Mouse (Mus musculus): ENCODE results near the gene Ccdc33. TPM values are rescaled to one million over a fixed set of nuclear protein-coding genes. Genes with fewer than 3 reads are reported as not detected.

Gene Ccdc33
- polyA plus RNA-seq, 1 experiment: 7.8 TPM

DNA sequence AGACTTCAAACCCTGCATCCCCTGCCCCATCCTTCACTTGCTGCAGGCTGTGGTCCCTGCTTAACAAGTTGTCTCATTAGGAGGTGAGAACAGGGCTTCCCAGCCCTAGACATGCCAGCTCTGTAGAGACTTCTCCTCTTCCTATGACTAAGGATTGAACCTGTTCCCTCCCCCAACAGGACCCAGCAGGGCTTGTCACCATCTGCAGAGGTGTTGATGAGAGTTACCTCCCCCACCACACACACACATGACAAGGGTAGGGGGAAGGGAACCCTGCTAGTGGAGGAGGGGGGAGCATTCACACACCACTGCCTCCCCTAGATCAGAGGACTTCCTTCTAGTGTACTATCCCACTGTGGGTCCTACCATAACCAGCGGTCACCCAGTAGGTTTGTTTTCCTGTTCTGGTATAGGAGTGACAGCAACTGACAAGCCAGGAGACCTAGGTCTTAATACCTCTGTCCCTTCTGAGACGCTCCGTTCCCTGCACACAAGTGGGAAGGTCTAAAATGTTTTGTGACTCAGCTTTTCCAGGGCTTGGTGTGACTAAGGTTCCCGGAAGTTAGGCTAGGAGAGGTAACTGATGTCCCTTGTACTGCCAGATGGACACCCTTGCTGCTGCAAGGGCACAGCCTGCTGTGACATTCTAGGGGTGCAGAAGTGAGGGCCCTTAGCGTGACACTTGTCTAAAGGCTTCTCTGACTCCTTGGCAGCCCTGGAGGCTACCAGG lies 18.6 kb downstream of the Ccdc33 start:
- DNase-seq: no peak
- H3K4me3 ChIP-seq (replicated peaks; ENCODE audit: extremely low read depth, low read depth, low read length): no peak overlapping the region
- WGBS: 61% methylated on average over 5 of the region's 5 CpGs
- TF ChIP-seq CTCF (IDR thresholded peaks at IDR 0.05; ENCODE audit: insufficient read depth, low read length) (no peak), POLR2A (IDR thresholded peaks at IDR 0.05; ENCODE audit: borderline replicate concordance, extremely low read depth, low read depth, low read length) (no peak)
- no peaks in the 10 kb centered on the region for H3K4me1 ChIP-seq (ENCODE audit: control insufficient read depth, insufficient read depth, low read length)

DNA sequence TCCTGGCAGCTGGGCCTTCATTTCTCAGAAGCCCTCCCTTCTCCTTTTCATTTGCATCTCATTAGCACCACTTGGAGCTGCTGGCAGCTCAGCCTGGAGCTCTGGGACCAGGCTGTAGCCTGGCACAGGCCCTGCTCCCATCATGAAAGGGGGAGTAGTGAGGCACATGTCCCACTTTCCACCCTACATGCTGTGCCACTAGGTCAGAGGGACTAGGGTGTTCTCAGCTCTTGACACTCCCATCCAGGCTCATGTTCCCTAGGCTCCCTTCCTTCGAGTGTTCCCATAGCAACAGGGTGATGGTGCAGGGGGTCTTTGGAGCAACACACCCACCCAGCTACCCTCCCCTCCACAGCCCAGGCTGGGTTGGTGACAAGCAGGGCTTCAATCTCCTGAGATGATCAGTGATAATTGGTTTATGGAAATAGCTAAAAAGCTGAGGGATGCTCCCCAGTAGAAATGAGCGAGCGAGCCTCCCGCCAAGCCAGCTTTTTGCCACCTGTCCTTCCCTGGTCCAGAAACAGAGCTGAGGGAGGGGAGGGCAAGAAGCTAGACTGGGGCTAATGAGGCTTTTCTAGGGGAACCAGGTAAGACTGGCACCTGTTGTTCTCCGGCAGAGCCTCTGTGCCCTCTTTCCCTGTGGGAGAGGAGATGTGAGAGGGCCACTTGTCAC lies 21.9 kb downstream of the Ccdc33 start:
- Histone ChIP-seq H3K4me3 (replicated peaks; ENCODE audit: extremely low read depth, low read depth, low read length) (no peak overlapping the region), H3K4me1 (ENCODE audit: control insufficient read depth, insufficient read depth, low read length) (no peaks in the 10 kb centered on the region)
- TF ChIP-seq POLR2A (IDR thresholded peaks at IDR 0.05; ENCODE audit: borderline replicate concordance, extremely low read depth, low read depth, low read length) (no peak), CTCF (IDR thresholded peaks at IDR 0.05; ENCODE audit: insufficient read depth, low read length) (no peak)
- 76% methylated on average over 5 of the region's 5 CpGs for WGBS
- no peak for DNase-seq

DNA sequence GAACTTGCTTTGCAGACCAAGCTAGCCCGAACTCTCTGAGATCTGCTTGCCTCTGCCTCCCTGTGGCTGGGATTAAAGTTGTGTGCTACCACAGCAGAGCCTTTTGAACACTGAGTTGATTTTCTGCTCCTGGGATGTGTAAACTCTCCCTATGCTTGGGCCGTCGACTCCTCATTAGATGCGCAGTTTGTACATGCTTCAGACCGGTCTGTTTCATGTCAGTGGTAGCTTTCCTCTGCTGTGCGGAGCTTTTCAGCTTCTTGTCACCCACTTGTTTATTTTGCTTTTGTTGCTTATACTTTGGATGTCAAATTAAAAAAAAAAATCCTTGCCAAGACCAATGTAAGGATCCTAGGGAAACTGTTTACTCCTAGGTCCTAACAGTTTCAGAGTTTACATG lies 22.6 kb downstream of the Ccdc33 start:
- Histone ChIP-seq H3K4me1 (ENCODE audit: control insufficient read depth, insufficient read depth, low read length) (no peaks in the 10 kb centered on the region), H3K4me3 (replicated peaks; ENCODE audit: extremely low read depth, low read depth, low read length) (no peak overlapping the region)
- no peak for TF ChIP-seq POLR2A (IDR thresholded peaks at IDR 0.05; ENCODE audit: borderline replicate concordance, extremely low read depth, low read depth, low read length)
- TF ChIP-seq CTCF (IDR thresholded peaks at IDR 0.05; ENCODE audit: insufficient read depth, low read length): no peak
- no peak for DNase-seq
- WGBS: 66% methylated on average over 6 of the region's 6 CpGs

GRCm38 (mm10) chr9:58093776-58094175 lies 24.8 kb downstream of the Ccdc33 start:
- H3K4me1 ChIP-seq (ENCODE audit: control insufficient read depth, insufficient read depth, low read length): no peaks in the 10 kb centered on the region
- H3K4me3 ChIP-seq (replicated peaks; ENCODE audit: extremely low read depth, low read depth, low read length): no peak overlapping the region
- TF ChIP-seq CTCF (IDR thresholded peaks at IDR 0.05; ENCODE audit: insufficient read depth, low read length) (no peak), POLR2A (IDR thresholded peaks at IDR 0.05; ENCODE audit: borderline replicate concordance, extremely low read depth, low read depth, low read length) (no peak)
- WGBS: 77% methylated on average over 3 of the region's 3 CpGs
- DNase-seq: no peak

- TF ChIP-seq CTCF (IDR thresholded peaks at IDR 0.05; ENCODE audit: insufficient read depth, low read length): no peak
- no peak for TF ChIP-seq POLR2A (IDR thresholded peaks at IDR 0.05; ENCODE audit: borderline replicate concordance, extremely low read depth, low read depth, low read length)
- 46% methylated on average over 7 of the region's 7 CpGs for WGBS
- Histone ChIP-seq H3K4me3 (replicated peaks; ENCODE audit: extremely low read depth, low read depth, low read length) (no peak overlapping the region), H3K4me1 (ENCODE audit: control insufficient read depth, insufficient read depth, low read length) (no peaks in the 10 kb centered on the region)
- no peak for DNase-seq
Observed at GRCm38 (mm10) chr9:58092581-58093269, 25.9 kb downstream of the Ccdc33 start.

GRCm38 (mm10) chr9:58091623-58092425 lies 26.8 kb downstream of the Ccdc33 start:
- Histone ChIP-seq H3K4me1 (ENCODE audit: control insufficient read depth, insufficient read depth, low read length) (no peaks in the 10 kb centered on the region), H3K4me3 (replicated peaks; ENCODE audit: extremely low read depth, low read depth, low read length) (no peak overlapping the region)
- TF ChIP-seq CTCF (IDR thresholded peaks at IDR 0.05; ENCODE audit: insufficient read depth, low read length): no peak
- no peak for TF ChIP-seq POLR2A (IDR thresholded peaks at IDR 0.05; ENCODE audit: borderline replicate concordance, extremely low read depth, low read depth, low read length)
- DNase-seq: no peak
- WGBS: 48% methylated on average over 4 of the region's 4 CpGs

- 63% methylated on average over 7 of the region's 7 CpGs for WGBS
- Histone ChIP-seq H3K4me1 (ENCODE audit: control insufficient read depth, insufficient read depth, low read length) (no peaks in the 10 kb centered on the region), H3K4me3 (replicated peaks; ENCODE audit: extremely low read depth, low read depth, low read length) (no peak overlapping the region)
- DNase-seq: no peak
- TF ChIP-seq CTCF (IDR thresholded peaks at IDR 0.05; ENCODE audit: insufficient read depth, low read length) (0 out of 2 replicates have a peak, but pooled peaks have one; percentile 4), POLR2A (IDR thresholded peaks at IDR 0.05; ENCODE audit: borderline replicate concordance, extremely low read depth, low read depth, low read length) (no peak)
Observed at GRCm38 (mm10) chr9:58087277-58087998, 31.2 kb downstream of the Ccdc33 start.

DNA sequence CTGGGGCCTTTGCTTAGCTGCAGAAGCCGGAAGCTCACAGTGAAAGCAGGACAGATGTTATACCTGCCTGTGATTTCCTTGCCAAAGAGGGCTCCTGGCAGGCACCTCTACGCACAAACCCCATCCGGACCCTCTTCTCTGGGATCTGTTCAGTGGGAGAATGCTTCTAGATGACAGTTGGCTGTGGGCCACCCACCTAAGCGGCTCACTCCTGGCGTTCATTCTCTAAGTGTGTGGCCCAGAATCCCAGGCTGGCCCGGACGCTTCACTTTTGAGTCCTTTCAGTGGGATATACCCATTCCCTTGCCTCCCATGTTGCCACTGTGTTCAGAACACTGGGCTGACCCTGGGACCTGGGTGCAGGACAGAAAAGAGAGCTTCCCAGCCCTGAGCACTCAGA lies 31.8 kb downstream of the Ccdc33 start:
- DNase-seq: no peak
- TF ChIP-seq POLR2A (IDR thresholded peaks at IDR 0.05; ENCODE audit: borderline replicate concordance, extremely low read depth, low read depth, low read length): no peak
- TF ChIP-seq CTCF (IDR thresholded peaks at IDR 0.05; ENCODE audit: insufficient read depth, low read length): no peak
- 72% methylated on average over 7 of the region's 7 CpGs for WGBS
- Histone ChIP-seq H3K4me3 (replicated peaks; ENCODE audit: extremely low read depth, low read depth, low read length) (no peak overlapping the region), H3K4me1 (ENCODE audit: control insufficient read depth, insufficient read depth, low read length) (no peaks in the 10 kb centered on the region)
